Mouse (Mus musculus): ENCODE data around the gene Nf2.

GRCm38 (mm10) chr11:4849258-4849943 lies at the start of gene Nf2:
- no peak for TF ChIP-seq MYOG (IDR thresholded peaks at IDR 0.05; ENCODE audit: control insufficient read depth in 1 of 3, insufficient read depth in 1 of 3, insufficient read length in 2 of 3, low read depth in 2 of 3)
- TF ChIP-seq POLR2A (IDR thresholded peaks at IDR 0.05; ENCODE audit: insufficient read length, low read depth) = peak; percentile 85
- peak; percentile 90 for TF ChIP-seq POLR2AphosphoS2 (IDR thresholded peaks at IDR 0.05; ENCODE audit: insufficient read length, low read depth)

All from myocyte (in vitro differentiated cells).